Mouse (Mus musculus): ENCODE measurements around the gene Banp. TPM values are rescaled to one million over a fixed set of nuclear protein-coding genes. Genes with fewer than 3 reads are reported as not detected.

The Banp gene
- polyA plus RNA-seq, 1 experiment from 2014 or later, result 40.2 TPM

- Histone ChIP-seq H3K9me3 (ENCODE audit: control insufficient read depth, low read length) (no peaks in the 10 kb centered on the region), H3K36me3 (ENCODE audit: control insufficient read depth, insufficient read depth, low read length) (no peaks in the 10 kb centered on the region), H3K4me3 (ENCODE audit: low read depth, low read length) (peak within 1 kb of the TSS; percentile 80), H3K27ac (ENCODE audit: low read depth, low read length) (0 out of 2 replicates have a peak within 1 kb of the TSS, but pooled peaks have one; percentile 36), H3K27me3 (replicated peaks; ENCODE audit: control insufficient read depth, insufficient read depth, low read length) (no peaks in the 10 kb centered on the region), H3K4me2 (peak within 1 kb of the TSS; percentile 81), H3K9ac (ENCODE audit: low read depth, low read length) (peak within 1 kb of the TSS; percentile 68), H3K4me1 (replicated peaks; ENCODE audit: control insufficient read depth, insufficient read depth, low read length) (peaks cover 49% of the 10 kb centered on the region)
- WGBS, result under 1% methylated on average over 61 of the region's 61 CpGs
- DNase-seq (ENCODE audit: low spot score), result peak; percentile 98
- peak; percentile 86 for ATAC-seq (replicated peaks; ENCODE audit: low FRiP score)
These were observed 41.8 kb upstream of the Banp start, which contains the start of gene Slc7a5 for GRCm38 (mm10) chr8:121907587-121908248. Gene Slc7a5 (minus strand): TSS chr8:121907694.

GRCm38 (mm10) chr8:121908378-121909147 is 41.0 kb upstream of the Banp start:
- peak overlapping the region; percentile 80 for H3K4me3 ChIP-seq (ENCODE audit: low read depth, low read length)
- peaks cover 42% of the 10 kb centered on the region for H3K4me1 ChIP-seq (replicated peaks; ENCODE audit: control insufficient read depth, insufficient read depth, low read length)
- no peaks in the 10 kb centered on the region for H3K36me3 ChIP-seq (ENCODE audit: control insufficient read depth, insufficient read depth, low read length)
- no peak for ATAC-seq (replicated peaks; ENCODE audit: low FRiP score)
- peak overlapping the region; percentile 53 for H3K9ac ChIP-seq (ENCODE audit: low read depth, low read length)
- WGBS, result 43% methylated on average over 8 of the region's 8 CpGs
- H3K27me3 ChIP-seq (replicated peaks; ENCODE audit: control insufficient read depth, insufficient read depth, low read length), result no peaks in the 10 kb centered on the region
- H3K9me3 ChIP-seq (ENCODE audit: control insufficient read depth, low read length), result no peaks in the 10 kb centered on the region
- peak overlapping the region; percentile 81 for H3K4me2 ChIP-seq
- no peak overlapping the region for H3K27ac ChIP-seq (ENCODE audit: low read depth, low read length)
- DNase-seq (ENCODE audit: low spot score), result no peak

- no peaks in the 10 kb centered on the region for H3K9me3 ChIP-seq (ENCODE audit: control insufficient read depth, low read length)
- H3K4me1 ChIP-seq (replicated peaks; ENCODE audit: control insufficient read depth, insufficient read depth, low read length), result peaks cover 39% of the 10 kb centered on the region
- DNase-seq (ENCODE audit: low spot score), result no peak
- H3K36me3 ChIP-seq (ENCODE audit: control insufficient read depth, insufficient read depth, low read length), result no peaks in the 10 kb centered on the region
- no peak for ATAC-seq (replicated peaks; ENCODE audit: low FRiP score)
- WGBS, result 55% methylated on average over 8 of the region's 8 CpGs
- H3K4me3 ChIP-seq (ENCODE audit: low read depth, low read length), result no peak overlapping the region
- H3K9ac ChIP-seq (ENCODE audit: low read depth, low read length), result no peak overlapping the region
- no peaks in the 10 kb centered on the region for H3K27me3 ChIP-seq (replicated peaks; ENCODE audit: control insufficient read depth, insufficient read depth, low read length)
- peak overlapping the region; percentile 81 for H3K4me2 ChIP-seq
- H3K27ac ChIP-seq (ENCODE audit: low read depth, low read length), result no peak overlapping the region
These were observed 40.4 kb upstream of the Banp start for GRCm38 (mm10) chr8:121909148-121909541.

GRCm38 (mm10) chr8:121909663-121910062 is 39.9 kb upstream of the Banp start:
- DNase-seq (ENCODE audit: low spot score), result peak; percentile 59
- no peaks in the 10 kb centered on the region for H3K36me3 ChIP-seq (ENCODE audit: control insufficient read depth, insufficient read depth, low read length)
- no peaks in the 10 kb centered on the region for H3K9me3 ChIP-seq (ENCODE audit: control insufficient read depth, low read length)
- H3K27ac ChIP-seq (ENCODE audit: low read depth, low read length), result no peak overlapping the region
- no peak overlapping the region for H3K4me3 ChIP-seq (ENCODE audit: low read depth, low read length)
- no peak for ATAC-seq (replicated peaks; ENCODE audit: low FRiP score)
- H3K9ac ChIP-seq (ENCODE audit: low read depth, low read length), result no peak overlapping the region
- peaks cover 34% of the 10 kb centered on the region for H3K4me1 ChIP-seq (replicated peaks; ENCODE audit: control insufficient read depth, insufficient read depth, low read length)
- peak overlapping the region; percentile 81 for H3K4me2 ChIP-seq
- no peaks in the 10 kb centered on the region for H3K27me3 ChIP-seq (replicated peaks; ENCODE audit: control insufficient read depth, insufficient read depth, low read length)
- 3% methylated on average over 6 of the region's 6 CpGs for WGBS

- no peak overlapping the region for H3K27ac ChIP-seq (ENCODE audit: low read depth, low read length)
- DNase-seq (ENCODE audit: low spot score), result no peak
- no peak overlapping the region for H3K4me3 ChIP-seq (ENCODE audit: low read depth, low read length)
- H3K9ac ChIP-seq (ENCODE audit: low read depth, low read length), result peak overlapping the region; percentile 13; the same call in 1 of the 2 replicates
- H3K4me1 ChIP-seq (replicated peaks; ENCODE audit: control insufficient read depth, insufficient read depth, low read length), result peaks cover 21% of the 10 kb centered on the region
- H3K9me3 ChIP-seq (ENCODE audit: control insufficient read depth, low read length), result no peaks in the 10 kb centered on the region
- no peaks in the 10 kb centered on the region for H3K36me3 ChIP-seq (ENCODE audit: control insufficient read depth, insufficient read depth, low read length)
- WGBS, result 71% methylated on average over 6 of the region's 6 CpGs
- no peak for ATAC-seq (replicated peaks; ENCODE audit: low FRiP score)
- H3K27me3 ChIP-seq (replicated peaks; ENCODE audit: control insufficient read depth, insufficient read depth, low read length), result no peaks in the 10 kb centered on the region; the same call in 1 of the 2 replicates
- H3K4me2 ChIP-seq, result no peak overlapping the region
These were observed 38.1 kb upstream of the Banp start for GRCm38 (mm10) chr8:121911400-121911799.

- ATAC-seq (replicated peaks; ENCODE audit: low FRiP score) (no peak), DNase-seq (ENCODE audit: low spot score) (no peak)
- 61% methylated on average over 7 of the region's 7 CpGs for WGBS
- Histone ChIP-seq H3K36me3 (ENCODE audit: control insufficient read depth, insufficient read depth, low read length) (no peaks in the 10 kb centered on the region), H3K9ac (ENCODE audit: low read depth, low read length) (no peak overlapping the region), H3K27me3 (replicated peaks; ENCODE audit: control insufficient read depth, insufficient read depth, low read length) (no peaks in the 10 kb centered on the region; the same call in 1 of the 2 replicates), H3K9me3 (ENCODE audit: control insufficient read depth, low read length) (no peaks in the 10 kb centered on the region), H3K4me3 (ENCODE audit: low read depth, low read length) (no peak overlapping the region), H3K4me2 (no peak overlapping the region), H3K27ac (ENCODE audit: low read depth, low read length) (no peak overlapping the region), H3K4me1 (replicated peaks; ENCODE audit: control insufficient read depth, insufficient read depth, low read length) (peaks cover 21% of the 10 kb centered on the region)
These were observed 37.6 kb upstream of the Banp start for GRCm38 (mm10) chr8:121911987-121912386.

- Histone ChIP-seq H3K27me3 (replicated peaks; ENCODE audit: control insufficient read depth, insufficient read depth, low read length) (no peaks in the 10 kb centered on the region; the same call in 1 of the 2 replicates), H3K4me1 (replicated peaks; ENCODE audit: control insufficient read depth, insufficient read depth, low read length) (peaks cover 20% of the 10 kb centered on the region), H3K4me2 (no peak overlapping the region), H3K4me3 (ENCODE audit: low read depth, low read length) (no peak overlapping the region), H3K9me3 (ENCODE audit: control insufficient read depth, low read length) (no peaks in the 10 kb centered on the region), H3K36me3 (ENCODE audit: control insufficient read depth, insufficient read depth, low read length) (no peaks in the 10 kb centered on the region), H3K27ac (ENCODE audit: low read depth, low read length) (no peak overlapping the region), H3K9ac (ENCODE audit: low read depth, low read length) (no peak overlapping the region)
- 68% methylated on average over 3 of the region's 3 CpGs for WGBS
- ATAC-seq (replicated peaks; ENCODE audit: low FRiP score) (peak; percentile 58; the same call in 1 of the 2 replicates), DNase-seq (ENCODE audit: low spot score) (no peak)
These were observed 36.7 kb upstream of the Banp start for GRCm38 (mm10) chr8:121912831-121913230.

- no peak for ATAC-seq (replicated peaks; ENCODE audit: low FRiP score)
- peaks cover 15% of the 10 kb centered on the region for H3K4me1 ChIP-seq (replicated peaks; ENCODE audit: control insufficient read depth, insufficient read depth, low read length)
- no peak overlapping the region for H3K4me2 ChIP-seq
- H3K27me3 ChIP-seq (replicated peaks; ENCODE audit: control insufficient read depth, insufficient read depth, low read length), result no peaks in the 10 kb centered on the region; the same call in 1 of the 2 replicates
- no peak overlapping the region for H3K9ac ChIP-seq (ENCODE audit: low read depth, low read length)
- H3K27ac ChIP-seq (ENCODE audit: low read depth, low read length), result no peak overlapping the region
- no peaks in the 10 kb centered on the region for H3K9me3 ChIP-seq (ENCODE audit: control insufficient read depth, low read length)
- no peak overlapping the region for H3K4me3 ChIP-seq (ENCODE audit: low read depth, low read length)
- H3K36me3 ChIP-seq (ENCODE audit: control insufficient read depth, insufficient read depth, low read length), result no peaks in the 10 kb centered on the region
- 79% methylated on average over 8 of the region's 8 CpGs for WGBS
- no peak for DNase-seq (ENCODE audit: low spot score)
These were observed 36.2 kb upstream of the Banp start for GRCm38 (mm10) chr8:121913378-121913777.
